Mouse (Mus musculus): ENCODE results near the gene Phf21a. TPM values are rescaled to one million over a fixed set of nuclear protein-coding genes. Genes with fewer than 3 reads are reported as not detected.

The Phf21a gene
- polyA plus RNA-seq, 1 experiment from 2014 or later = 36.7 TPM

GRCm38 (mm10) chr2:92164291-92164690 lies 71.4 kb downstream of the Phf21a start:
- H3K36me3 ChIP-seq = no peaks in the 10 kb centered on the region
- no peaks in the 10 kb centered on the region for H3K27me3 ChIP-seq (ENCODE audit: low read depth, poor library complexity, severe bottlenecking)
- H3K9me3 ChIP-seq (replicated peaks) = no peaks in the 10 kb centered on the region
- WGBS = 64% methylated on average over 10 of the region's 10 CpGs
- DNase-seq (ENCODE audit: low spot score) = no peak
- H3K4me3 ChIP-seq = no peak overlapping the region
- H3K27ac ChIP-seq (replicated peaks) = no peak overlapping the region
- H3K4me1 ChIP-seq = peaks cover 5% of the 10 kb centered on the region

- Histone ChIP-seq H3K4me1 (peaks cover 5% of the 10 kb centered on the region), H3K9me3 (replicated peaks) (no peaks in the 10 kb centered on the region), H3K27ac (replicated peaks) (no peak overlapping the region), H3K4me3 (no peak overlapping the region), H3K36me3 (no peaks in the 10 kb centered on the region), H3K27me3 (ENCODE audit: low read depth, poor library complexity, severe bottlenecking) (no peaks in the 10 kb centered on the region)
- 74% methylated on average over 7 of the region's 7 CpGs for WGBS
- DNase-seq (ENCODE audit: low spot score) = no peak
These were observed 74.0 kb downstream of the Phf21a start for GRCm38 (mm10) chr2:92166950-92167349.

- H3K27me3 ChIP-seq (ENCODE audit: low read depth, poor library complexity, severe bottlenecking) = no peaks in the 10 kb centered on the region
- no peak for DNase-seq (ENCODE audit: low spot score)
- H3K4me3 ChIP-seq = no peak overlapping the region
- H3K9me3 ChIP-seq (replicated peaks) = no peaks in the 10 kb centered on the region
- 76% methylated on average over 8 of the region's 8 CpGs for WGBS
- no peaks in the 10 kb centered on the region for H3K4me1 ChIP-seq
- no peak overlapping the region for H3K27ac ChIP-seq (replicated peaks)
- H3K36me3 ChIP-seq = no peaks in the 10 kb centered on the region
These were observed 78.2 kb downstream of the Phf21a start for GRCm38 (mm10) chr2:92171046-92171643.

DNA sequence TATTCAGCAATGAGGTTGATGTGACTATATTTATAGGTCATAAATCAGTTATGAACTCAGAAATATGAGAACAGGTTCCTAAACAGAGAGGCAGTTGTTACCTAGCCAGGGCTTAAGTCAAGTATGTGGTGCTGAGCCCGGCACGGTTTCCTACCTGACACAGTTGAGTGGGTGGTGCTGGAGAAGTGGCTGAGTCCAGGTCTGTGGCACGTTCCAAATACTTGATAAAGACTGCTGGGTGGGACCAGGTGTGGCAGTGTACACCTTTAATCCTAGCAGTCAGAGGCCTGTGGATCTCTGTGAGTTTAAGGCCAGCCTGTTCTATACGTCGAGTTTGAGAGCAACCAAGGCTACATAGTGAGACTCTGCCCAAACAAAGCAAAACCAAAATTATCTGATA lies 79.4 kb downstream of the Phf21a start:
- Histone ChIP-seq H3K9me3 (replicated peaks) (no peaks in the 10 kb centered on the region), H3K27me3 (ENCODE audit: low read depth, poor library complexity, severe bottlenecking) (no peaks in the 10 kb centered on the region), H3K4me1 (no peaks in the 10 kb centered on the region), H3K4me3 (no peak overlapping the region), H3K27ac (replicated peaks) (no peak overlapping the region), H3K36me3 (no peaks in the 10 kb centered on the region)
- WGBS = 89% methylated on average over 5 of the region's 5 CpGs
- DNase-seq (ENCODE audit: low spot score) = no peak

- H3K9me3 ChIP-seq (replicated peaks) = no peaks in the 10 kb centered on the region
- DNase-seq (ENCODE audit: low spot score) = no peak
- H3K36me3 ChIP-seq = no peaks in the 10 kb centered on the region
- 92% methylated on average over 4 of the region's 4 CpGs for WGBS
- no peaks in the 10 kb centered on the region for H3K4me1 ChIP-seq
- H3K4me3 ChIP-seq = no peak overlapping the region
- no peaks in the 10 kb centered on the region for H3K27me3 ChIP-seq (ENCODE audit: low read depth, poor library complexity, severe bottlenecking)
- no peak overlapping the region for H3K27ac ChIP-seq (replicated peaks)
These were observed 80.3 kb downstream of the Phf21a start for GRCm38 (mm10) chr2:92173186-92173585.

GRCm38 (mm10) chr2:92174265-92174664 lies 81.3 kb downstream of the Phf21a start:
- no peak for DNase-seq (ENCODE audit: low spot score)
- Histone ChIP-seq H3K4me3 (no peak overlapping the region), H3K27ac (replicated peaks) (no peak overlapping the region), H3K36me3 (no peaks in the 10 kb centered on the region), H3K4me1 (no peaks in the 10 kb centered on the region), H3K27me3 (ENCODE audit: low read depth, poor library complexity, severe bottlenecking) (no peaks in the 10 kb centered on the region), H3K9me3 (replicated peaks) (no peaks in the 10 kb centered on the region)
- 59% methylated on average over 7 of the region's 7 CpGs for WGBS

- DNase-seq (ENCODE audit: low spot score) = no peak
- 99% methylated on average over 4 of the region's 4 CpGs for WGBS
- Histone ChIP-seq H3K4me1 (no peaks in the 10 kb centered on the region), H3K9me3 (replicated peaks) (no peaks in the 10 kb centered on the region), H3K27ac (replicated peaks) (no peak overlapping the region), H3K4me3 (no peak overlapping the region), H3K36me3 (no peaks in the 10 kb centered on the region), H3K27me3 (ENCODE audit: low read depth, poor library complexity, severe bottlenecking) (no peaks in the 10 kb centered on the region)
These were observed 82.1 kb downstream of the Phf21a start for GRCm38 (mm10) chr2:92175002-92175401.

DNA sequence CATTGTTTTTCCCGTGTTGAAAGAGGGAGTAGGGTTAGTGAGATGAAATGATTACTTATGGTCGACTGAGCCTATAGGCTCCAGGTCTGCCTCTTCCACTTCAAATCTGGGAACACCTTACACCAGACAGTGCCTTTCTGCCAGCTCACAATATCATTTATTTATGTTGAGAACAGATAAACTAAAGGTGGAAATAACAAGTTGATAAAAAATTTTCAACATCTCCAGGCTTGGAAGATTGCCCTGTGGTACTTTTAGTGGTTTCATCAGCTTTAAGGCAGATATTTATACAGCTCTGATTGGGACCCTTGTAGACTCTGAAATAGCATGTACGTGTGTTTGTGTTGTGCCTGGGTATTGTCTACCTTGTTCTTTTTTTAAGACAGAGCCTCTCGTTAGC lies 83.4 kb downstream of the Phf21a start:
- H3K4me1 ChIP-seq = peaks cover under 1% of the 10 kb centered on the region; the same call in 1 of the 2 replicates
- WGBS = 51% methylated on average over 4 of the region's 4 CpGs
- H3K4me3 ChIP-seq = no peak overlapping the region
- H3K27me3 ChIP-seq (ENCODE audit: low read depth, poor library complexity, severe bottlenecking) = no peaks in the 10 kb centered on the region
- H3K27ac ChIP-seq (replicated peaks) = no peak overlapping the region
- H3K36me3 ChIP-seq = no peaks in the 10 kb centered on the region
- H3K9me3 ChIP-seq (replicated peaks) = no peaks in the 10 kb centered on the region
- DNase-seq (ENCODE audit: low spot score) = no peak

GRCm38 (mm10) chr2:92182146-92182756 lies 89.3 kb downstream of the Phf21a start:
- DNase-seq (ENCODE audit: low spot score) = peak; percentile 19
- Histone ChIP-seq H3K9me3 (replicated peaks) (no peaks in the 10 kb centered on the region), H3K4me3 (peak overlapping the region; percentile 80), H3K27ac (replicated peaks) (peak overlapping the region; percentile 99), H3K27me3 (ENCODE audit: low read depth, poor library complexity, severe bottlenecking) (no peaks in the 10 kb centered on the region), H3K36me3 (no peaks in the 10 kb centered on the region), H3K4me1 (peaks cover 30% of the 10 kb centered on the region)
- WGBS = 3% methylated on average over 11 of the region's 11 CpGs

GRCm38 (mm10) chr2:92182981-92183501 lies 90.1 kb downstream of the Phf21a start:
- H3K36me3 ChIP-seq = no peaks in the 10 kb centered on the region
- WGBS = under 1% methylated on average over 41 of the region's 41 CpGs

DNA sequence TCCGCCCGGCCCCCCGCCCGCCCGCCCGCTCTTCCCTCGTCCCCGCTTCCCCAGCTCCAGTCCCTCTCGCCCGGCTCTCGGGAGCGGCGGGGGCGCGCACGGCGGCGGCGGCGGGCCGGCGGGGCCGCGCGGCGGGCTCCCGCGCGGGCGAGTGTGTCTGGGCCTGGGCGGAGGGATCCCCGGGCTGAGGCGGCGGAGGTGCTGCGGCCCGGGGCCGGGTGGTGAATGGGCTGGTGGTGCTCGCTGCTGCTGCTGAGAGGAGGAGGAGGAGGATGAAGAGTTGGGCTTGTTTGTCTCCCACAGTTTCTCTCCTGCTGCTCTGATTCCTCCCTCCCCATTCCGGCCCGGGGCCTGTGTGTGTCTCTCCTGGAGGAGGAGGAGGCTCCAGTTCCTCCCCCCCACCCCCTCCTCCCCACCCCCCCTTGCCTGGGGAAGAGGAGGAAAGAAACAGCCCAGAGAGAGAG lies 90.7 kb downstream of the Phf21a start:
- H3K27me3 ChIP-seq (ENCODE audit: low read depth, poor library complexity, severe bottlenecking) = no peaks in the 10 kb centered on the region
- H3K4me3 ChIP-seq = peak overlapping the region; percentile 80
- under 1% methylated on average over 27 of the region's 40 CpGs for WGBS
- peaks cover 44% of the 10 kb centered on the region for H3K4me1 ChIP-seq
- peak overlapping the region; percentile 99 for H3K27ac ChIP-seq (replicated peaks)
- no peaks in the 10 kb centered on the region for H3K36me3 ChIP-seq
- H3K9me3 ChIP-seq (replicated peaks) = no peaks in the 10 kb centered on the region
- peak; percentile 94 for DNase-seq (ENCODE audit: low spot score)

More at GRCm38 (mm10) chr2:92182981-92183501, 90.1 kb downstream of the Phf21a start:
- peaks cover 38% of the 10 kb centered on the region for H3K4me1 ChIP-seq
- peak overlapping the region; percentile 99 for H3K27ac ChIP-seq (replicated peaks)
- peak; percentile 87 for DNase-seq (ENCODE audit: low spot score)
- H3K9me3 ChIP-seq (replicated peaks) = no peaks in the 10 kb centered on the region
- peak overlapping the region; percentile 80 for H3K4me3 ChIP-seq
- H3K27me3 ChIP-seq (ENCODE audit: low read depth, poor library complexity, severe bottlenecking) = no peaks in the 10 kb centered on the region

DNA sequence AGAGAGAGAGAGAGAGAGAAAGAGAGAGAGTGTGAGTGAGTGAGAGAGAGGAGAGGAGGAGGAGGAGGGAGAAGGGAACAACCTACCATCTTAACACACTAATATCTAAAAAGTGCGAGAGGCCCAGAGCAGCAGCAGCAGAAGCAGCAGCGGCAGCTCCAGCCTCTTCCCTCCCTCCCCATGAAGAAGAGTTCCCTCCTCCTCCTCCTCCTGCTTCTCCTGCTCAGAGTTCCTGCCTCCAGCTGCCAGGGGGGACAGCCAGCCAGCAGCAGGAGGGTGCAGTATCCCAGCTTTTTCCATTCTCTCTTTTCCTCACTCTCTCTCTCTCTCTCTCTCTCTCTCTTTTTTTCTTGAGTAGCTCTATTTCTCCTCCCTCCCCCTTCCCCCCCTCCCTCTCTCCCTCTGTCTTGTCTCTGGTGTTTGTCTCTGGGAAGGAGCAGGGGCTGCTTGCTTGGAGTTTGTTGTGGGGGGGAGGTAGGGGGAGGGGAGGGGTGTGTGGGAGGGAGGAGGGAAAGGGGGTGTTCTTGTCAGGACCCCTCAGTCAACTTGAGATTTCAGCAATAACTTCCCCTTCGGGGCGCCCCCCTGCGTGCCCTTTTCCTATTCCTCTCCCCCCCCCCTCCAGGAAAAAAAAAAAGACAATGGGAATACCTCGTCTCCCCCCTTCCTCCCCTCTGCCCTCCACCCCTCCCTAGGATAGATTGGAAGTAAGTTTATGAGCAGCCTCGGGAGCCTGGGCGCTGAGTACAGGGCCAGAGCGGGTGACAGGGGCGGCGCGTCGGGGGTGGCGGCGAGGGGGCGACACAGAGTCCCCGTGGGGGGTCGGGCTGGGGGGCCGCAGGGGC lies 91.4 kb downstream of the Phf21a start:
- Histone ChIP-seq H3K4me3 (peak overlapping the region; percentile 80), H3K27ac (replicated peaks) (peak overlapping the region; percentile 99), H3K27me3 (ENCODE audit: low read depth, poor library complexity, severe bottlenecking) (no peaks in the 10 kb centered on the region), H3K4me1 (peaks cover 51% of the 10 kb centered on the region), H3K9me3 (replicated peaks) (no peaks in the 10 kb centered on the region), H3K36me3 (no peaks in the 10 kb centered on the region)
- peak; percentile 79 for DNase-seq (ENCODE audit: low spot score)
- WGBS = 1% methylated on average over 16 of the region's 19 CpGs

All from midbrain, embryonic 10.5 days (tissue).